Mouse (Mus musculus): ENCODE data around the gene March10. TPM values are rescaled to one million over a fixed set of nuclear protein-coding genes. Genes with fewer than 3 reads are reported as not detected.

The March10 gene
- polyA plus RNA-seq, 1 experiment from 2014 or later, result 0.35 TPM

DNA sequence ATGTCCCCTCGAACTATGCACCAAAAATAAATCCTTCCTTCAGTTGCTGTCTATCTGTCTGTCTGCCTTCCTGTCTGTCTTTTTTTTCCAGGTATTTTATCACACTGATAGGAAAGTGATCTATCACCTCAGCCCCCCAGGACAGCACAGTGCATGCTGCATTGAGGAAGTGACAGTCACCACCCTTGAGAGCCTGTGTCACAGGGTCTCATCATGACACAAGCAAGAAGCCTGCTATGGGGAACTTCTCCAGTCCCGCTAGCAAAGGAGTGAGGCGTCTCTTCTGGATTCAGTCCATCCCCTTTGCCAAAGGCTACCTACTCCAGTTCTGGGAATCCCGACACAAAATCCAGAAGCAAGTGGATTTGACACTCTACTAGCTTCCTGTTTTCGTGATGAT is 87.7 kb downstream of the March10 start:
- Histone ChIP-seq H3K4me3 (replicated peaks; ENCODE audit: low read length) (no peak overlapping the region), H3K9ac (replicated peaks; ENCODE audit: low read depth, low read length) (no peak overlapping the region), H3K27me3 (replicated peaks; ENCODE audit: control insufficient read depth, insufficient read depth, low read length) (no peaks in the 10 kb centered on the region), H3K4me1 (replicated peaks; ENCODE audit: control insufficient read depth, insufficient read depth, low read length) (peaks cover 18% of the 10 kb centered on the region), H3K36me3 (ENCODE audit: control insufficient read depth, insufficient read depth) (no peaks in the 10 kb centered on the region), H3K4me2 (ENCODE audit: low read length) (no peak overlapping the region), H3K9me3 (ENCODE audit: control insufficient read depth, low read length) (no peaks in the 10 kb centered on the region), H3K27ac (ENCODE audit: low read length) (no peak overlapping the region)
- WGBS, result 91% methylated on average over 5 of the region's 5 CpGs
- ATAC-seq, result no peak

GRCm38 (mm10) chr11:105367163-105367562 is 89.4 kb downstream of the March10 start:
- H3K4me3 ChIP-seq (replicated peaks; ENCODE audit: low read length), result no peak overlapping the region
- peaks cover 27% of the 10 kb centered on the region for H3K4me1 ChIP-seq (replicated peaks; ENCODE audit: control insufficient read depth, insufficient read depth, low read length)
- H3K27me3 ChIP-seq (replicated peaks; ENCODE audit: control insufficient read depth, insufficient read depth, low read length), result no peaks in the 10 kb centered on the region
- H3K27ac ChIP-seq (ENCODE audit: low read length), result no peak overlapping the region
- WGBS, result 92% methylated on average over 3 of the region's 3 CpGs
- no peak overlapping the region for H3K9ac ChIP-seq (replicated peaks; ENCODE audit: low read depth, low read length)
- H3K4me2 ChIP-seq (ENCODE audit: low read length), result no peak overlapping the region
- H3K9me3 ChIP-seq (ENCODE audit: control insufficient read depth, low read length), result no peaks in the 10 kb centered on the region
- H3K36me3 ChIP-seq (ENCODE audit: control insufficient read depth, insufficient read depth), result no peaks in the 10 kb centered on the region
- no peak for ATAC-seq

DNA sequence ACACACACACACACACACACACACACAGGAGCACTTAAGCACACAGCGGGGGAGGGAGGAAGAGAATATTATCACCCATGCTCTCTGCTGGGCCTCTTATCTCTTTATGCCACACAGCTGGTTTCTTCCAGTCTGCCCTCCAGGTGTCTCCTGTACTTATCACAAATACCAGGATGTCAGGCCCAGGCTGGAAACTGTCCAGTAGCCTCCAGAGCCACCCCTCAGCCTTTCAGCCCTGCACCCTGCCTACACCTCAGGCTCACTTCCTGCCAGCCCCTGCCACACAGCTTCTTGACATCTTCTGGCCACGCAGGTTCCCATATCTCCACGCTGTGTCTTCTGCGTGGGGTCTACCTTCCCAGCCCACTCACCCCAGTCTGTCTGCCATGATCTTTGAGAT is 90.5 kb downstream of the March10 start:
- Histone ChIP-seq H3K36me3 (ENCODE audit: control insufficient read depth, insufficient read depth) (no peaks in the 10 kb centered on the region), H3K4me3 (replicated peaks; ENCODE audit: low read length) (no peak overlapping the region), H3K4me2 (ENCODE audit: low read length) (no peak overlapping the region), H3K27me3 (replicated peaks; ENCODE audit: control insufficient read depth, insufficient read depth, low read length) (no peaks in the 10 kb centered on the region), H3K9ac (replicated peaks; ENCODE audit: low read depth, low read length) (no peak overlapping the region), H3K4me1 (replicated peaks; ENCODE audit: control insufficient read depth, insufficient read depth, low read length) (peaks cover 27% of the 10 kb centered on the region), H3K9me3 (ENCODE audit: control insufficient read depth, low read length) (no peaks in the 10 kb centered on the region), H3K27ac (ENCODE audit: low read length) (no peak overlapping the region)
- WGBS, result 91% methylated on average over 3 of the region's 4 CpGs
- no peak for ATAC-seq

GRCm38 (mm10) chr11:105365611-105366010 is 90.9 kb downstream of the March10 start:
- no peak overlapping the region for H3K4me2 ChIP-seq (ENCODE audit: low read length)
- no peaks in the 10 kb centered on the region for H3K36me3 ChIP-seq (ENCODE audit: control insufficient read depth, insufficient read depth)
- H3K27ac ChIP-seq (ENCODE audit: low read length), result no peak overlapping the region
- no peak overlapping the region for H3K4me3 ChIP-seq (replicated peaks; ENCODE audit: low read length)
- H3K9ac ChIP-seq (replicated peaks; ENCODE audit: low read depth, low read length), result no peak overlapping the region
- no peak for ATAC-seq
- H3K27me3 ChIP-seq (replicated peaks; ENCODE audit: control insufficient read depth, insufficient read depth, low read length), result no peaks in the 10 kb centered on the region
- H3K4me1 ChIP-seq (replicated peaks; ENCODE audit: control insufficient read depth, insufficient read depth, low read length), result peaks cover 27% of the 10 kb centered on the region
- H3K9me3 ChIP-seq (ENCODE audit: control insufficient read depth, low read length), result no peaks in the 10 kb centered on the region
- WGBS, result 93% methylated on average over 3 of the region's 3 CpGs

GRCm38 (mm10) chr11:105364386-105365065 is 92.0 kb downstream of the March10 start:
- ATAC-seq, result no peak
- Histone ChIP-seq H3K4me2 (ENCODE audit: low read length) (peak overlapping the region; percentile 50), H3K9me3 (ENCODE audit: control insufficient read depth, low read length) (no peaks in the 10 kb centered on the region), H3K4me3 (replicated peaks; ENCODE audit: low read length) (peak overlapping the region; percentile 66), H3K27ac (ENCODE audit: low read length) (peak overlapping the region; percentile 19), H3K36me3 (ENCODE audit: control insufficient read depth, insufficient read depth) (no peaks in the 10 kb centered on the region), H3K27me3 (replicated peaks; ENCODE audit: control insufficient read depth, insufficient read depth, low read length) (no peaks in the 10 kb centered on the region), H3K9ac (replicated peaks; ENCODE audit: low read depth, low read length) (peak overlapping the region; percentile 56), H3K4me1 (replicated peaks; ENCODE audit: control insufficient read depth, insufficient read depth, low read length) (peaks cover 27% of the 10 kb centered on the region)
- WGBS, result 5% methylated on average over 12 of the region's 12 CpGs

- H3K4me1 ChIP-seq (replicated peaks; ENCODE audit: control insufficient read depth, insufficient read depth, low read length), result peaks cover 27% of the 10 kb centered on the region
- no peaks in the 10 kb centered on the region for H3K36me3 ChIP-seq (ENCODE audit: control insufficient read depth, insufficient read depth)
- no peaks in the 10 kb centered on the region for H3K9me3 ChIP-seq (ENCODE audit: control insufficient read depth, low read length)
- no peaks in the 10 kb centered on the region for H3K27me3 ChIP-seq (replicated peaks; ENCODE audit: control insufficient read depth, insufficient read depth, low read length)
- H3K27ac ChIP-seq (ENCODE audit: low read length), result peak overlapping the region; percentile 19
- peak; percentile 73 for ATAC-seq
- H3K4me2 ChIP-seq (ENCODE audit: low read length), result peak overlapping the region; percentile 50
- peak overlapping the region; percentile 66 for H3K4me3 ChIP-seq (replicated peaks; ENCODE audit: low read length)
- 9% methylated on average over 12 of the region's 12 CpGs for WGBS
- H3K9ac ChIP-seq (replicated peaks; ENCODE audit: low read depth, low read length), result peak overlapping the region; percentile 59
Measured at GRCm38 (mm10) chr11:105363598-105364385, 92.7 kb downstream of the March10 start.

GRCm38 (mm10) chr11:105362946-105363597 is 93.5 kb downstream of the March10 start:
- WGBS, result under 1% methylated on average over 40 of the region's 40 CpGs

DNA sequence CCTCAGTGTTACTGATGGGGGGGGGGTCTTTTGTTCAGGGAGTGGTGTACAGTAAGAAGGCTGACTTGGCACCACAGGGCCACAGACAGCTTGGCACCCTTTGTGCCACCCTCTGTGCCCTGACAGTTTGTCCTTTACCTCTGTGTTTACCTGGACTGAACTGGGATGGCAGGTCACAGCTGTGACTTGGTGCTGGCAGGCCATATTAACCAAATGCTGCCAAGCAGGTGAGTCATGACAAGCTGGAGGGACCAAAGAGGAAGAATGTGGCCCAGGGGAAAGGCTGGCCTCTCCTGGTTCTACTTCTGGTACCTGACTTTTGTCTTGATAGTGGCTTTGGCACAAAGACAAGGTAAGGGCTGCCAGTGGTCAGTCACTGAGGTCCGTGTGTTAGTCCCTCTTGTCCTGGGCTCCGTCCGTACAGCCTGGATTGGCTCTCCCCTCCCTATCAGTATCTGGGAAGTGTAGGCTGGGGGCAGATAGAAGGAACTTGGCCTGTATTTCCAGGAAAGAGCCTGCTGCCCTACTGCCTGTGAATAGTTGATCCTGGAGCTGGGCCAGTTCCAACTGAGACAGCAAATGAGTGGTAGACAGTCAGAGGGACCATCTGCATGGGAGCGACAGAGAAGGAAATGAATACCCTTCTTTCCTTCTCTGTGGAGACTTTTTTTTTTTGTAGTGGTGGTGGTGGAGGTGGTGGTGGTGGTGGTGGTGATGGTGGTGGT is 94.3 kb downstream of the March10 start:
- no peaks in the 10 kb centered on the region for H3K27me3 ChIP-seq (replicated peaks; ENCODE audit: control insufficient read depth, insufficient read depth, low read length)
- H3K9ac ChIP-seq (replicated peaks; ENCODE audit: low read depth, low read length), result no peak overlapping the region
- H3K27ac ChIP-seq (ENCODE audit: low read length), result no peak overlapping the region
- H3K4me3 ChIP-seq (replicated peaks; ENCODE audit: low read length), result no peak overlapping the region
- no peak overlapping the region for H3K4me2 ChIP-seq (ENCODE audit: low read length)
- H3K9me3 ChIP-seq (ENCODE audit: control insufficient read depth, low read length), result no peaks in the 10 kb centered on the region
- peak; percentile 17 for ATAC-seq
- WGBS, result 82% methylated on average over 4 of the region's 4 CpGs
- H3K4me1 ChIP-seq (replicated peaks; ENCODE audit: control insufficient read depth, insufficient read depth, low read length), result peaks cover 27% of the 10 kb centered on the region
- no peaks in the 10 kb centered on the region for H3K36me3 ChIP-seq (ENCODE audit: control insufficient read depth, insufficient read depth)

More at GRCm38 (mm10) chr11:105362946-105363597, 93.5 kb downstream of the March10 start:
- Histone ChIP-seq H3K9ac (replicated peaks; ENCODE audit: low read depth, low read length) (peak overlapping the region; percentile 59), H3K27me3 (replicated peaks; ENCODE audit: control insufficient read depth, insufficient read depth, low read length) (no peaks in the 10 kb centered on the region), H3K27ac (ENCODE audit: low read length) (peak overlapping the region; percentile 19), H3K4me2 (ENCODE audit: low read length) (peak overlapping the region; percentile 50), H3K9me3 (ENCODE audit: control insufficient read depth, low read length) (no peaks in the 10 kb centered on the region), H3K4me3 (replicated peaks; ENCODE audit: low read length) (peak overlapping the region; percentile 66), H3K36me3 (ENCODE audit: control insufficient read depth, insufficient read depth) (no peaks in the 10 kb centered on the region), H3K4me1 (replicated peaks; ENCODE audit: control insufficient read depth, insufficient read depth, low read length) (peaks cover 27% of the 10 kb centered on the region)
- peak; percentile 91 for ATAC-seq

- Histone ChIP-seq H3K4me1 (replicated peaks; ENCODE audit: control insufficient read depth, insufficient read depth, low read length) (peaks cover 8% of the 10 kb centered on the region), H3K27ac (ENCODE audit: low read length) (no peak overlapping the region), H3K36me3 (ENCODE audit: control insufficient read depth, insufficient read depth) (no peaks in the 10 kb centered on the region), H3K4me3 (replicated peaks; ENCODE audit: low read length) (no peak overlapping the region), H3K27me3 (replicated peaks; ENCODE audit: control insufficient read depth, insufficient read depth, low read length) (no peaks in the 10 kb centered on the region), H3K9ac (replicated peaks; ENCODE audit: low read depth, low read length) (no peak overlapping the region), H3K9me3 (ENCODE audit: control insufficient read depth, low read length) (no peaks in the 10 kb centered on the region), H3K4me2 (ENCODE audit: low read length) (no peak overlapping the region)
- 89% methylated on average over 7 of the region's 7 CpGs for WGBS
- no peak for ATAC-seq
Measured at GRCm38 (mm10) chr11:105356301-105356700, 100.2 kb downstream of the March10 start.
